Mouse (Mus musculus) hindbrain, postnatal 0 days (tissue): Measurements from ENCODE around the gene Obscn. TPM values are rescaled to one million over a fixed set of nuclear protein-coding genes. Genes with fewer than 3 reads are reported as not detected.
A peak's percentile ranks its signal among the peaks of the same experiment; 100 is the strongest.

ENCODE experiments used
- ATAC-seq: fragments of 200-750 bp; cut with Nextera tagmentation; 2 replicates; pipeline ENCODE4 v1.8.0; 2017; ENCODE audit warnings: mild to moderate bottlenecking, moderate TSS enrichment, moderate library complexity
- DNase-seq: peaks from one replicate; pipeline ENCODE4 v3.0.0-alpha.2; 2015; ENCODE audit warnings: low spot score
- H3K27ac ChIP-seq: fragments of 300-500 bp; sonication (generic); 2 replicates; pipeline ENCODE4 v1.5.1; 2014; ENCODE audit warnings: mild to moderate bottlenecking
- H3K27me3 ChIP-seq: fragments of 300-500 bp; sonication (generic); 2 replicates; pipeline ENCODE4 v1.6.1; 2014; ENCODE audit warnings: low read length, mixed read lengths; ENCODE audit not compliant: insufficient read depth
- H3K36me3 ChIP-seq: fragments of 300-500 bp; sonication (generic); 2 replicates; pipeline ENCODE4 v1.6.1; 2014; ENCODE audit warnings: low read length, mixed read lengths; ENCODE audit not compliant: insufficient read depth
- H3K4me1 ChIP-seq: fragments of 300-500 bp; sonication (generic); 2 replicates; pipeline ENCODE4 v1.6.1; 2014; ENCODE audit warnings: antibody characterized with exemption, low read length, mixed read lengths; ENCODE audit not compliant: insufficient read depth
- H3K4me2 ChIP-seq: fragments of 300-500 bp; sonication (generic); 2 replicates; pipeline ENCODE4 v1.6.1; 2014; ENCODE audit warnings: low read depth, mild to moderate bottlenecking, low read length, moderate library complexity, mixed read lengths
- H3K4me3 ChIP-seq: fragments of 300-500 bp; sonication (generic); 2 replicates; pipeline ENCODE4 v1.5.1; 2014; ENCODE audit warnings: low read length
- H3K9ac ChIP-seq: fragments of 300-500 bp; sonication (generic); replicated peaks from 2 replicates; pipeline ENCODE4 v1.6.1; 2014; ENCODE audit warnings: mild to moderate bottlenecking, low read length, moderate library complexity, mixed read lengths
- H3K9me3 ChIP-seq: fragments of 300-500 bp; sonication (generic); 2 replicates; pipeline ENCODE4 v1.6.1; 2016; ENCODE audit warnings: low read length, mixed read lengths
- CTCF ChIP-seq: IDR thresholded peaks from 2 replicates; pipeline ENCODE4 v1.5.1; 2016; ENCODE audit warnings: antibody characterized with exemption, control low read depth, low read depth
- WGBS: fragments of 180-500 bp; shearing (Covaris S2); extraction: QIAGEN DNeasy Blood & Tissue Kit; methylation state at CpG from one replicate; pipeline ENCODE4 v1.1.7; 2014; 5-methylcytosine and 5-hydroxymethylcytosine counted together
- polyA plus RNA-seq: library from polyadenylated mRNA; unstranded; fragments of >200 nt; fragmentation: Nextera tagmentation; extraction: Ambion mirVana; gene quantifications from 2 replicates; pipeline ENCODE4 v1.2.1, GENCODE M21; 2015
- total RNA-seq: library from RNA; depleted of rRNA; stranded (reverse); fragments of >200 nt; gene quantifications from 2 replicates; pipeline ENCODE4 v1.2.3, GENCODE M21; 2014

The Obscn gene
- total and polyA plus RNA-seq, 2 experiments from 2014 or later, result 0.41 to 2.8 TPM

DNA sequence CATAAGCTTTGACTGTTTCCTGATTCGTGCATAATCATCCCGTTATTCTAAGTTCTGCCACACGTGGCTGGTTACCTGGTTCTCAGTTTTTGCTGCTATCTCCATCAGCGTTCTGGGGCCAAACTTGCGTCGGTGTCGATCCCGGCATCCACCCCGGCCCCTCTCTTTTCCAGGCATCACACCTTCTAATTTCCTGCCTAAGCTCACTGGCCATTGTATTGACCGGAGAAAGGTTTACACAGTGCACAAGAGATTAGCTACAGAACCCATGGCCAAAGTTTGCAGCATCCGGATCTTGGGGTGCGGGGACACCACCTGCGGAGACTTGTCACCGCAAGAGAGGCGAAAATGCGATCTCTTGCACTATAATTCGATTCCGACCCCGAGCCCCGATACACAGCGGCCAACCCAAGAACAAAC lies 158.6 kb downstream of the Obscn start:
- peaks cover 20% of the 10 kb centered on the region for H3K4me1 ChIP-seq
- no peak for TF ChIP-seq CTCF
- peak overlapping the region; percentile 100 for H3K4me2 ChIP-seq
- WGBS, result under 1% methylated on average over 21 of the region's 21 CpGs
- 0 out of 2 replicates have a peak, but pooled peaks cover 6% of the 10 kb centered on the region for H3K36me3 ChIP-seq
- DNase-seq (no peak), ATAC-seq (peak; percentile 13)
- H3K27ac ChIP-seq, result peak overlapping the region; percentile 52
- no peaks in the 10 kb centered on the region for H3K9me3 ChIP-seq
- no peaks in the 10 kb centered on the region for H3K27me3 ChIP-seq
- peak overlapping the region; percentile 88 for H3K4me3 ChIP-seq
- peak overlapping the region; percentile 82 for H3K9ac ChIP-seq

DNA sequence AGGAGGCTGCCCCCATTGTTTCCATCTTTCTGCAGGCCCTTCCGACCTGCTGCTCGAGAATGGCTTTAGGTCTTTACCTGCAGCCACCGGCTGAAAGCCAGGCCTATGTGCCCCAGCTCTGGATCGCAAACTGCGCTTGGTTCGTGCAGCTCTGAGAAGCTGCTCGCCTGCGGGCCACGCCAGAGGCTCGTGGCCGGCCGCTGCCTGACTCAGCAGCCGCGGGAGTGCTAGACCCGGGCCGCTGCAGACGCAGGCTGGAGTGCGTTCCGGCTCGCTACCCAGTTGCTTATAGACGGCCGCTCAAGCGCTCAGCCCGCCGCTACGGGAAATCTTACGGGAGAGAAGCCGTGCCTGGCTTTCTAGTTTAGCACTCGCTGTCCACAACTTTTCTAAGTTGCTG lies 159.1 kb downstream of the Obscn start:
- DNase-seq, result peak; percentile 23
- Histone ChIP-seq H3K9me3 (no peaks in the 10 kb centered on the region), H3K27ac (peak overlapping the region; percentile 52; the same call in 1 of the 2 replicates), H3K4me2 (peak overlapping the region; percentile 100), H3K9ac (peak overlapping the region; percentile 82), H3K4me1 (peaks cover 20% of the 10 kb centered on the region), H3K27me3 (no peaks in the 10 kb centered on the region), H3K36me3 (0 out of 2 replicates have a peak, but pooled peaks cover 3% of the 10 kb centered on the region), H3K4me3 (peak overlapping the region; percentile 88)
- TF ChIP-seq CTCF, result no peak
- no peak for ATAC-seq
- WGBS, result under 1% methylated on average over 29 of the region's 29 CpGs

GRCm38 (mm10) chr11:58974414-58974813 lies 161.8 kb downstream of the Obscn start:
- ATAC-seq, result no peak
- Histone ChIP-seq H3K27me3 (no peaks in the 10 kb centered on the region), H3K9ac (no peak overlapping the region), H3K4me2 (no peak overlapping the region), H3K36me3 (no peaks in the 10 kb centered on the region), H3K4me1 (peaks cover 8% of the 10 kb centered on the region), H3K4me3 (no peak overlapping the region), H3K9me3 (no peaks in the 10 kb centered on the region), H3K27ac (no peak overlapping the region)
- no peak for DNase-seq
- no peak for TF ChIP-seq CTCF
- 88% methylated on average over 3 of the region's 3 CpGs for WGBS

- H3K36me3 ChIP-seq, result no peaks in the 10 kb centered on the region
- 91% methylated on average over 3 of the region's 3 CpGs for WGBS
- H3K4me2 ChIP-seq, result no peak overlapping the region
- no peaks in the 10 kb centered on the region for H3K4me1 ChIP-seq
- ATAC-seq (no peak), DNase-seq (no peak)
- no peak for TF ChIP-seq CTCF
- H3K4me3 ChIP-seq, result no peak overlapping the region
- no peaks in the 10 kb centered on the region for H3K9me3 ChIP-seq
- no peak overlapping the region for H3K27ac ChIP-seq
- no peaks in the 10 kb centered on the region for H3K27me3 ChIP-seq
- H3K9ac ChIP-seq, result no peak overlapping the region
These were observed 164.4 kb downstream of the Obscn start for GRCm38 (mm10) chr11:58971796-58972195.

DNA sequence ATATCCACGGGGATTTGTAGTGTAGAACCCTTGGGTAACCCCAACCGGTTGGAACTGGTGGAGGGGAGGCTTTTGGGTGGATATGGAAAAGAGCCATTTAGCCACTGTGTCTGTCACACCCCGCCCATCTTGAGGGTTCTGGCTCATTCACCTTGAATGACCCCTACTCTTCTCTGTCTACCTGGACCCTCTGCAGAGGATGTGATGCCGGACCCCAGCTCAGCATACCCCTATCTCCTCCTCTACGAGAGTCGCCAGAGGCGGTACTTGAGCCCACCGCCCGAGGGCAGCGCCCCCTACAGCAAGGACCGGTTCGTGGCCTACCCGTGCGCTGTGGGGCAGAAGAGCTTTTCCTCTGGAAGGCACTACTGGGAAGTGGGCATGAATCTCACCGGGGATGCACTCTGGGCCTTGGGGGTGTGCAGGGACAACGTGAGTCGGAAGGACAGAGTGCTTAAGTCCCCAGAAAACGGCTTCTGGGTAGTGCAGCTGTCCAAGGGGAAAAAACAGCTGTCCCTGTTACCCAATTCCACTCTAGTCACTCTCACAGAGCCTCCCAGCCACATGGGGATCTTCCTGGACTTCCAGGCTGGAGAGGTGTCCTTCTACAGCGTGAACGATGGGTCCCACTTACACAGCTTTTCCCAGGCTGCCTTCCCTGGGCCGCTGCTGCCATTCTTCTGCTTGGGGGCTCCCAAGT lies 165.2 kb downstream of the Obscn start:
- Histone ChIP-seq H3K4me2 (no peak overlapping the region), H3K9ac (no peak overlapping the region), H3K9me3 (no peaks in the 10 kb centered on the region), H3K27ac (no peak overlapping the region), H3K4me3 (no peak overlapping the region), H3K4me1 (no peaks in the 10 kb centered on the region), H3K36me3 (no peaks in the 10 kb centered on the region), H3K27me3 (no peaks in the 10 kb centered on the region)
- 0 out of 2 replicates have a peak, but pooled peaks have one; percentile 5 for TF ChIP-seq CTCF
- ATAC-seq, result no peak
- DNase-seq, result no peak
- 89% methylated on average over 21 of the region's 21 CpGs for WGBS

GRCm38 (mm10) chr11:58969659-58970058 lies 166.5 kb downstream of the Obscn start:
- Histone ChIP-seq H3K4me3 (no peak overlapping the region), H3K4me1 (no peaks in the 10 kb centered on the region), H3K9ac (no peak overlapping the region), H3K9me3 (no peaks in the 10 kb centered on the region), H3K27me3 (no peaks in the 10 kb centered on the region), H3K4me2 (no peak overlapping the region), H3K27ac (no peak overlapping the region), H3K36me3 (no peaks in the 10 kb centered on the region)
- ATAC-seq, result no peak
- TF ChIP-seq CTCF, result no peak
- 74% methylated on average over 6 of the region's 6 CpGs for WGBS
- no peak for DNase-seq

DNA sequence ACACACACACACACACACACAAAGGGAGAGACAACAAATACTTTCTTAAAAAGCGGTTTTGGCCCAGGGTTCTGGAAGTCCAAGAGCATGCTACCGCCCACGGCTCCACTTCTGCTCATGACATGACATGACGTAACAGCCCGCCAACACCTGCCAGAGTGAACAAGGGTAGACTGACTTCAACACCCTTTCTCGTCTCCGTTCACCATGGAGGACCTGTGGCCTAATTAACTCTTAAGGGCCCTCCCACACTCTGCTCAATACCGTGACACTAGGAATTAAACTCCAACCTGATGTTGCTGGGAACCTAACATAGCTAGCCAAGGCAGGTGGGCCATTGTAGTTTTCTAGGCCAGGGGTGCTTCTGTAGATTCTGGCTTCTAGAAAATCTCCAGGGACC lies 167.2 kb downstream of the Obscn start:
- no peaks in the 10 kb centered on the region for H3K4me1 ChIP-seq
- no peak overlapping the region for H3K9ac ChIP-seq
- no peaks in the 10 kb centered on the region for H3K9me3 ChIP-seq
- TF ChIP-seq CTCF, result no peak
- H3K36me3 ChIP-seq, result no peaks in the 10 kb centered on the region
- H3K27ac ChIP-seq, result no peak overlapping the region
- no peak overlapping the region for H3K4me2 ChIP-seq
- 85% methylated on average over 8 of the region's 8 CpGs for whole genome bisulfite sequencing
- ATAC-seq, result no peak
- H3K4me3 ChIP-seq, result no peak overlapping the region
- DNase-seq, result no peak
- no peaks in the 10 kb centered on the region for H3K27me3 ChIP-seq
